Mouse (Mus musculus) embryonic facial prominence, embryonic 14.5 days (tissue): Measurements from ENCODE around the gene Angptl6. TPM values are rescaled to one million over a fixed set of nuclear protein-coding genes. Genes with fewer than 3 reads are reported as not detected.

Source experiments
- ATAC-seq: fragments of 200-750 bp; cut with Nextera tagmentation; 2 replicates; pipeline ENCODE4 v1.8.0; 2017; ENCODE audit warnings: low read depth, moderate number of reproducible peaks, moderate TSS enrichment
- DNase-seq: peaks from one replicate; pipeline ENCODE4 v3.0.0-alpha.2; 2015; ENCODE audit warnings: low spot score
- H3K27ac ChIP-seq: fragments of 300-500 bp; sonication (generic); replicated peaks from 2 replicates; pipeline ENCODE4 v1.5.1; 2014; ENCODE audit warnings: low read depth, mild to moderate bottlenecking, low read length, moderate library complexity
- H3K27me3 ChIP-seq: fragments of 300-500 bp; sonication (generic); replicated peaks from 2 replicates; pipeline ENCODE4 v1.6.1; 2014; ENCODE audit warnings: low read length; ENCODE audit not compliant: control insufficient read depth, insufficient read depth
- H3K36me3 ChIP-seq: fragments of 300-500 bp; sonication (generic); 2 replicates; pipeline ENCODE4 v1.6.1; 2014; ENCODE audit warnings: low read length, mixed read lengths; ENCODE audit not compliant: control insufficient read depth, insufficient read depth
- H3K4me1 ChIP-seq: fragments of 300-500 bp; sonication (generic); 2 replicates; pipeline ENCODE4 v1.6.1; 2014; ENCODE audit warnings: antibody characterized with exemption, low read length; ENCODE audit not compliant: control insufficient read depth, insufficient read depth
- H3K4me2 ChIP-seq: fragments of 300-500 bp; sonication (generic); 2 replicates; pipeline ENCODE4 v1.6.1; 2014; ENCODE audit warnings: low read depth, mild to moderate bottlenecking, low read length, moderate library complexity, mixed read lengths
- H3K4me3 ChIP-seq: fragments of 300-500 bp; sonication (generic); 2 replicates; pipeline ENCODE4 v1.5.1; 2014; ENCODE audit warnings: low read depth, mild to moderate bottlenecking, low read length
- H3K9ac ChIP-seq: fragments of 300-500 bp; sonication (generic); 2 replicates; pipeline ENCODE4 v1.6.1; 2014; ENCODE audit warnings: low read depth, mild to moderate bottlenecking, low read length, moderate library complexity, mixed read lengths
- H3K9me3 ChIP-seq: fragments of 300-500 bp; sonication (generic); 2 replicates; pipeline ENCODE4 v1.6.1; 2016; ENCODE audit warnings: low read length; ENCODE audit not compliant: control insufficient read depth
- WGBS: fragments of 180-500 bp; shearing (Covaris S2); extraction: QIAGEN DNeasy Blood & Tissue Kit; methylation state at CpG from one replicate; pipeline ENCODE4 v1.1.7; 2014; 5-methylcytosine and 5-hydroxymethylcytosine counted together
- polyA plus RNA-seq: library from polyadenylated mRNA; unstranded; fragments of >200 nt; fragmentation: Nextera tagmentation; extraction: Ambion mirVana; gene quantifications from 2 replicates; pipeline ENCODE4 v1.2.1, GENCODE M21; 2014

The Angptl6 gene
- polyA plus RNA-seq, 1 experiment from 2014 or later, result 3.4 TPM

DNA sequence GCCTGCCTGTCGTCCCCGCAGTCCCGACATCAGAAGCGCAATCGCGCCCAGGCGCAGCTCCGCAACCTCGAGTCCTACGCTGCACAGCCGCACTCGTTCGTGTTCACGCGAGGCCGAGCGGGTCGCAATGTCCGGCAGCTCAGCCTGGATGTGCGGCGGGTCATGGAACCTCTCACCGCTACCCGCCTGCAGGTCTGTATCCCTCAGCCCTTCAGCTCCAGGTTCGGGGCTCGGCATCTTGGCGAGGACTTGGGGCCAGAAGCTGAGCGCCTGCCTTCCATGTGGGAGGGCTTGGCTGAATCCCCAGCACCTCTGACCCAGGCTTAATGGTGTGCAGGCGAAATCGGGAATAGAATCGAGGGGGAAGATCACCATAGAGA is 8.8 kb upstream of the Angptl6 start:
- under 1% methylated on average over 17 of the region's 30 CpGs for WGBS
- Histone ChIP-seq H3K36me3 (peaks cover 43% of the 10 kb centered on the region), H3K4me2 (peak overlapping the region; percentile 84), H3K4me3 (peak overlapping the region; percentile 82), H3K9me3 (peaks cover 4% of the 10 kb centered on the region; the same call in 1 of the 2 replicates), H3K27ac (peak overlapping the region; percentile 87), H3K4me1 (no peaks in the 10 kb centered on the region), H3K27me3 (no peaks in the 10 kb centered on the region), H3K9ac (peak overlapping the region; percentile 90)
- peak; percentile 23 for ATAC-seq
- no peak for DNase-seq

DNA sequence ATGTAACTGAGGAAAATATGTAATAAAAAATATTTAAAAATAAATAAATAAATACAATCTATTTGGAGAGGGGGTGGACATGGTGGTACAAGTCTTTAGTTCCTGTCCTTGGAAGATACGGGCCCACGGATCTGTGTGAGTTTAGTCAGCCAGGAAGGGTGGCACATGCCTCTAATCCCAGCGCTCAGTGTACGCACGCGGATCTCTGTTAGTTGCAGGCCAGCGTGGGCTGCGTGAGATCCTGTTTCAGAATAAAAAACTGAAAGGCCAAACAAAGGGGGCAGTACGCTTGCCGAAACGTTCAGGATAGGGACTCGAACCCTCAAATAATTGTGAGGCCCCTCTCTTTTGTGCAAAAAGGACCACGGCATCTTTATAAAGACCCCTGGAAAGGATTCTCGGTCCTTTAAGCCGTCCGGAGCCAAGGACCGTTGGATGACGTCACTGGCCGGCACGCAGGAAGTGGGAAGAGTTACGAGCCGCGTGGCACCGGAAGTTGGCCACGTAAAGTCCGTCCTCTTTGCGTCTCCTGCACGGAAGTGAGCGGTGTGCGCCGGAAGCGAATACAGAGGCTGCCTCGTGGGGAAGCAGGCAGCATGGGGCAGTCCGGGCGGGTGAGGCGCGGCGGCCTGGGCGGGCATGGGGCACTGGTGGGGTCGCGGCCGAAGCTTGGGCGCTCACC is 8.3 kb upstream of the Angptl6 start, which contains the start of gene Ppan:
Gene Ppan, plus strand, starts transcription at position 472 of the 682 bp plus-strand sequence.
- DNase-seq (peak; percentile 99), ATAC-seq (peak; percentile 97)
- H3K9me3 ChIP-seq, result peaks cover 4% of the 10 kb centered on the region; the same call in 1 of the 2 replicates
- H3K27me3 ChIP-seq, result no peaks in the 10 kb centered on the region
- H3K4me2 ChIP-seq, result peak within 1 kb of the TSS; percentile 84
- no peaks in the 10 kb centered on the region for H3K4me1 ChIP-seq
- peaks cover 37% of the 10 kb centered on the region for H3K36me3 ChIP-seq
- peak within 1 kb of the TSS; percentile 82 for H3K4me3 ChIP-seq
- under 1% methylated on average over 38 of the region's 43 CpGs for WGBS
- peak within 1 kb of the TSS; percentile 87 for H3K27ac ChIP-seq
- H3K9ac ChIP-seq, result peak within 1 kb of the TSS; percentile 90

DNA sequence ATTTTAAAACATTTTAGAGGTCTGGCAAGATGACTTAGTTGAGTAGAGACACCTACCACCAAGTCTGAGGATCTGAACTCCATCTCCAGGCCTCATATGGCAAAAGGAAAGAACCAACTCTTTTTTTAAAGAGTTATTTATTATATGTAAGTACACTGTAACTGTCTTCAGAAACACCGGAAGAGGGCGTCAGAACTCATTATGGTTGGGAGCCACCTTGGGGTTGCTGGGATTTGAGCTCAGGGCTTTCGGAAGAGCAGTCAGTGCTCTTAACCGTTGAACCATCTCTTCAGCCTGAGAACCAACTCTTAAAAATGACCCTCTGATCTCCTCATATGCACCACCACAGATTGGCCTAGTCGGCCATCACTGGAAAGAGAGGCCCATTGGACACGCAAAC is 7.7 kb upstream of the Angptl6 start:
- Histone ChIP-seq H3K4me3 (peak overlapping the region; percentile 82; the same call in 1 of the 2 replicates), H3K27ac (peak overlapping the region; percentile 87; the same call in 1 of the 2 replicates), H3K27me3 (no peaks in the 10 kb centered on the region), H3K4me1 (no peaks in the 10 kb centered on the region), H3K36me3 (peaks cover 31% of the 10 kb centered on the region), H3K9me3 (peaks cover 4% of the 10 kb centered on the region; the same call in 1 of the 2 replicates), H3K4me2 (peak overlapping the region; percentile 84), H3K9ac (no peak overlapping the region)
- no peak for DNase-seq
- no peak for ATAC-seq
- 93% methylated on average over 6 of the region's 6 CpGs for WGBS

DNA sequence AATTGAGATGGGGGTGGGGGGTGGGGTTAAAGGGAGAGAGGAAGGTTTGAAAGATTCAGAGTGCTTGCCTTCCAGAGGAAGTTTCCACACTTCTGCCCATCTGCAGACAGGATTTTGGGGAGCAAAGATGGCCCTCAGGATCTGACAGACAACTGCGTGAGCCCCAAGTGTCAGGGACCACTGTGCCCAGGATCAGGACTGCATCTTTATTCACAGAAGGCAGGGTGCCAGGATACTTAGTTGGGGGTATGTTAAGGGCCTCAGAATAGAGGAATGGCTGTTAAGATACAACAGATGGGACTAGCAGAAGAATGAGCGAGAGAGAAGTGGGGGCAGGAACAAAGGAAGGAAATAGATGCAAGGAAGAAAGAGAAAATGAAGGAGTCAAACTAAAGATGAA is 7.0 kb upstream of the Angptl6 start:
- ATAC-seq (no peak), DNase-seq (no peak)
- H3K4me1 ChIP-seq, result no peaks in the 10 kb centered on the region
- no peak overlapping the region for H3K9ac ChIP-seq
- no peak overlapping the region for H3K4me3 ChIP-seq
- no peaks in the 10 kb centered on the region for H3K27me3 ChIP-seq
- H3K36me3 ChIP-seq, result peaks cover 24% of the 10 kb centered on the region
- H3K4me2 ChIP-seq, result no peak overlapping the region
- 96% methylated on average over 2 of the region's 2 CpGs for WGBS
- peaks cover 4% of the 10 kb centered on the region; the same call in 1 of the 2 replicates for H3K9me3 ChIP-seq
- H3K27ac ChIP-seq, result no peak overlapping the region

DNA sequence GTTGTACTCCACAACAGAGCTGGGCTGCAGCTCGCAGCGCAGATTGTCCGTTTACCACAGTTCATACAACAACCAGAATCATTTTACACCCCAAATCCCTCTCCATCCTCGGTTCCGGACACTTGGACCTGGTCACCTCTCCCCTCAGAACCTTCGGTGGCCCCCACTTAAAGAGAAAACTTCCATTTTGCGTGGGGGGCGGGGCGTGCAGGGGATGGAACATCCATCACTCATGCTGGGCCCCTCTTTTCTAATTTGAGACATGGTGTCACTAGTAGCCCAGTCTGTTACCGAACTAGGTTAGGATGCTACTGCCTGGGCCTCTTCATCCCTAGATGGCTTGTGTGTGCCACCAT is 839 bp downstream of the Angptl6 start:
- 22% methylated on average over 10 of the region's 10 CpGs for WGBS
- H3K36me3 ChIP-seq, result no peaks in the 10 kb centered on the region
- no peaks in the 10 kb centered on the region for H3K9me3 ChIP-seq
- no peaks in the 10 kb centered on the region for H3K27me3 ChIP-seq
- DNase-seq (no peak), ATAC-seq (no peak)
- peak overlapping the region; percentile 49 for H3K4me3 ChIP-seq
- H3K27ac ChIP-seq, result peak overlapping the region; percentile 94
- peak overlapping the region; percentile 76 for H3K9ac ChIP-seq
- peak overlapping the region; percentile 85 for H3K4me2 ChIP-seq
- H3K4me1 ChIP-seq, result no peaks in the 10 kb centered on the region

DNA sequence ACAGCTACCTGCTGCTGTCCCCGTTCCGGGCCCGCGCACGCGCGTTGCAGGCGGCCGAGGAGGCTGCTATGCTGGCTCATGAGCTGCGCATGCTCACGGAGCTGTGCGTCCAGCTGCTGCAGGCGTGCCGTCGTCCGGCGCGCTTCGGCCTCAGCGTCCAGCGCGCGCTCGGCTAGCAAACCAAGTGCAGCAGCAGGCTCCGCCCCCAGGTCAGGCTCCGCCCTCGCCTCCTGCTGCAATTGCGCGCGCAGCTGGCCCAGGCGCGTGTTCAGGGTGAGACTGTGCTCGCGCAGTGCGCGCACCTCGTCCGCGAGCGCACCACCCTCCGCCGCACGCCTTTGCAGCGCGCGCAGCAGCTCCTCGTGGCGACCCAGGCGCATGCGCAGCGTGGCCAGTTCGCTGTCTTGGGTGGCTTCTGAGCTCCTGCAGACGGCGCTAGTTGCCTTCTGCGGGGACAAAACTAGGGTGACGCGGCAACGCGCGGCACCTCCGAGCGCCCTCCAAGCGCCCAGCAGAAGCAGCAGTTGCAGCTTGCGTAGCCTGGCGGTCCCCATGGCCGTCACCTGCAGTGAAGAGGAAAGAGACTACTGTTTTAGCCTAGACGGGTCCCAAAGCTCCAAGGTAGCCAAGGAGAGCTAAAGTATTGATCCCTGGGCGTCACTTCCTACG is 1.4 kb downstream of the Angptl6 start:
- H3K27ac ChIP-seq, result peak overlapping the region; percentile 94
- peak overlapping the region; percentile 76 for H3K9ac ChIP-seq
- no peaks in the 10 kb centered on the region for H3K36me3 ChIP-seq
- H3K4me3 ChIP-seq, result peak overlapping the region; percentile 49
- H3K4me2 ChIP-seq, result peak overlapping the region; percentile 85
- ATAC-seq, result peak; percentile 97
- WGBS, result under 1% methylated on average over 32 of the region's 69 CpGs
- peak; percentile 99 for DNase-seq
- H3K4me1 ChIP-seq, result no peaks in the 10 kb centered on the region
- H3K27me3 ChIP-seq, result no peaks in the 10 kb centered on the region
- H3K9me3 ChIP-seq, result no peaks in the 10 kb centered on the region

DNA sequence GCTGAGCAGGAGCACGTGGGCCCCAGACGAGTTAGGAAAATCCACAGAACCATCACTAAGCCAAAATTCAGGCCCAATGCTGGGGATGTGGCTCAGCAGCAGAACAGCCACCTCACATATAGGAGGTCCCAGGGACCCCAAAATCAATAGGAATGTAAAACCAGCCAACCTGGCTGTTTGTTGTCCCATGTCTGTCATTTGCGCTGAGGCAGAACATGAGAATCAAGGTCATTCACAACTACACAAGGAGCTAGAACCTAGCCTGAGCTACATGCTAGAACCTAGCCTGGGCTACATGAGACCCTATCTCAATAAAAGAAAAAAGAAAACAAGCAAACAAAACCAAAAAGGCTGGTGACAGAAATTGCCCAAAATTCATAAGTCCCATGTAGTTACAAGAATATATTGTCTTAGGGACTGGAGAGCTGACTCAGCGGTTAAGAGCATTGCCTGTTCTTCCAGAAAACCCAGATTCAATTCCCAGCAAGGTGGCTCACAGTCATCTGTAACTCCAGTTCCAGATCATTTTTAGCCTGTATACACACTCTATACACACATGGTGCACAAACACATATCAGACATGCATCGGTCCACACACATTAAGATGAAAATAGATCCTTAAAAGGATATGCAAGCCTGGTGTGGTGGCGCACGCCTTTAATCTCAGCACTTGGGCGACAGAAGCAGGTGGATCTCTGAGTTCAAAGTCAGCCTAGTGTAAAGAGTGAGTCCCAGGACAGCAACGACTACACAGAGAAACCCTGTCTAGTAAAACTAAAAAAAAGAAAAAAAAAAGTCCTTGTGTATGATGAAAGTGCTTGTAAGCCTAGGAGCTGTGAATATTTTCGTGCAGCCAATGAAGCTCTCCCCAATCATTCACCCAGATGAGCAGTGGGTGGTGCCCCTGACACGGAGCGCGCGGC is 2.1 kb downstream of the Angptl6 start:
- DNase-seq (no peak), ATAC-seq (no peak)
- H3K4me2 ChIP-seq, result peak overlapping the region; percentile 85
- WGBS, result 35% methylated on average over 14 of the region's 14 CpGs
- H3K27me3 ChIP-seq, result no peaks in the 10 kb centered on the region
- H3K36me3 ChIP-seq, result no peaks in the 10 kb centered on the region
- no peaks in the 10 kb centered on the region for H3K4me1 ChIP-seq
- no peak overlapping the region; the same call in 1 of the 2 replicates for H3K27ac ChIP-seq
- peak overlapping the region; percentile 49 for H3K4me3 ChIP-seq
- H3K9ac ChIP-seq, result peak overlapping the region; percentile 41; the same call in 1 of the 2 replicates
- H3K9me3 ChIP-seq, result no peaks in the 10 kb centered on the region
